Mouse (Mus musculus): ENCODE results near the gene AC153137.1. TPM values are rescaled to one million over a fixed set of nuclear protein-coding genes. Genes with fewer than 3 reads are reported as not detected.

Gene AC153137.1
- polyA plus RNA-seq, 1 experiment from 2014 or later: not detected

GRCm38 (mm10) chr1:30930194-30930593 lies 47.6 kb downstream of the AC153137.1 start:
- 92% methylated on average over 2 of the region's 2 CpGs for WGBS

More at GRCm38 (mm10) chr1:30930194-30930593, 47.6 kb downstream of the AC153137.1 start:
- Histone ChIP-seq H3K9me3 (ENCODE audit: control insufficient read depth, low read length) (no peaks in the 10 kb centered on the region), H3K27ac (ENCODE audit: low read length) (no peak overlapping the region), H3K9ac (ENCODE audit: low read depth, low read length) (no peak overlapping the region), H3K4me2 (ENCODE audit: low read depth, low read length) (no peak overlapping the region), H3K27me3 (replicated peaks; ENCODE audit: control insufficient read depth, insufficient read depth, low read length) (no peaks in the 10 kb centered on the region), H3K4me3 (ENCODE audit: low read length) (no peak overlapping the region), H3K36me3 (ENCODE audit: control insufficient read depth, insufficient read depth, low read length) (no peaks in the 10 kb centered on the region), H3K4me1 (ENCODE audit: control insufficient read depth, insufficient read depth, low read length) (no peaks in the 10 kb centered on the region)
- no peak for ATAC-seq

Other genes with a start within 250 kb of the AC153137.1 start
- 16.2 and 16.8 TPM in 2 replicates for gene Phf3, start 104.0 kb downstream of the AC153137.1 start, polyA plus RNA-seq (2015; fragmentation: Nextera tagmentation; extraction: Ambion mirVana)
- not detected in 2 replicates for gene Lgsn, start 198.4 kb upstream of the AC153137.1 start, polyA plus RNA-seq (2015; fragmentation: Nextera tagmentation; extraction: Ambion mirVana)
- gene 4931428L18Rik, start 244.7 kb upstream of the AC153137.1 start, polyA plus RNA-seq (2015; fragmentation: Nextera tagmentation; extraction: Ambion mirVana): not detected in 2 replicates
- gene Pih1d3, start 244.9 kb upstream of the AC153137.1 start, polyA plus RNA-seq (2015; fragmentation: Nextera tagmentation; extraction: Ambion mirVana): not detected in 2 replicates